Mouse (Mus musculus) brain, embryonic 14.5 days (tissue): ENCODE results near the gene Mertk.

Experiments
- CTCF ChIP-seq: fragments of 200-500 bp; IDR thresholded peaks from 2 replicates; pipeline ENCODE4 v1.5.1; 2012; ENCODE audit warnings: inconsistent platforms, mild to moderate bottlenecking, moderate library complexity, borderline replicate concordance; ENCODE audit not compliant: insufficient read depth, insufficient read length; ENCODE audit errors: extremely low read depth
- POLR2A ChIP-seq: fragments of 200-500 bp; IDR thresholded peaks from 2 replicates; pipeline ENCODE4 v1.6.1; 2012; ENCODE audit warnings: mild to moderate bottlenecking, inconsistent platforms, borderline replicate concordance; ENCODE audit not compliant: poor library complexity, insufficient read depth, insufficient read length, severe bottlenecking; ENCODE audit errors: extremely low read depth

- TF ChIP-seq CTCF: no peak
- TF ChIP-seq POLR2A: no peak
Measured at GRCm38 (mm10) chr2:128784814-128785213, 86.1 kb downstream of the Mertk start.
